Mouse (Mus musculus) adrenal gland, postnatal 4 days (tissue): ENCODE data around the gene March6. TPM values are rescaled to one million over a fixed set of nuclear protein-coding genes. Genes with fewer than 3 reads are reported as not detected.
A peak's percentile ranks its signal among the peaks of the same experiment; 100 is the strongest.

Experiments
- DNase-seq, 2 experiments: peaks; one replicate each; pipeline ENCODE4 v3.0.0; 2021 to 2022; ENCODE audit warnings: low spot score in 2 of 2, mixed read lengths in 2 of 2
- total RNA-seq, 2 experiments: library from RNA; stranded (reverse); gene quantifications; 2 replicates each; pipeline ENCODE4 v1.2.3; 2021

The March6 gene
- total RNA-seq, 2 experiments from 2014 or later, result 114 to 120 TPM

DNA sequence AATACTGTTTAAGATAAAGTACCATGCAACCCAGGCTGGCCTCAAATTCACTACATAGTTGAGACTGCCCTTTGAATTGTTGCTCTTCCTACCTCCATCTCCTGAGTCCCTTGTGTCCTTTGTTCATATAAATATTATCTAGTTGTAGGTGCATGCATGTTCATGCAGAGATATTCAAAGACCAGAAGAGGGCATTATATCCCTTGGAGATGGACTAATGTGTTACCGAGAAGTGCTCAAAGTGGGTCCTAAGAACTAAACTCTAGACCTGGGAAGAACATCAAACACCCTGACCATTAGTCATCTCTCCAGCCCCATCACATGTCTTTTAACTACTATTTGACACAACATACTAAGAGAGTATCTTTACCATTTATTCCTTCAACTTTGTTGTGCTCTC lies 13.7 kb downstream of the March6 start:
- DNase-seq, result no peak

DNA sequence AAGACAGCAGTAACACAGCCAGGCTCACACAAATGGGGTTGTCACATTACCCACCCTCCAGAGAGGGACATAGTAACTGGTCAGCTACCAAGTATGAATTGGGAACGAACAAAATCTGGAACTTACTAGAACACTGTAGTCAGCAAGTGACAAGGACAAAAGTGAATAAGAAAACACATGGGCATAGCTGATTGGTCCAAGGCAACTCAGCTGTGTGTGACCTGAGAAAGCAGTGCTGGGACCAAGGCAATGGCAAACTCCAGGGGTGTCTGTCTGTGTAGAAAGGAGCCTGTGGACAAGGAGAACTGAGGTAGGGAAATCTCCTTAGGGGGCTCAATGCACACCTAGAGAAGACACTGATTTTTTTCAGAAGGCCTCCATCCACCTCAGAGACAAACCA lies 19.1 kb downstream of the March6 start:
- DNase-seq, result no peak

DNA sequence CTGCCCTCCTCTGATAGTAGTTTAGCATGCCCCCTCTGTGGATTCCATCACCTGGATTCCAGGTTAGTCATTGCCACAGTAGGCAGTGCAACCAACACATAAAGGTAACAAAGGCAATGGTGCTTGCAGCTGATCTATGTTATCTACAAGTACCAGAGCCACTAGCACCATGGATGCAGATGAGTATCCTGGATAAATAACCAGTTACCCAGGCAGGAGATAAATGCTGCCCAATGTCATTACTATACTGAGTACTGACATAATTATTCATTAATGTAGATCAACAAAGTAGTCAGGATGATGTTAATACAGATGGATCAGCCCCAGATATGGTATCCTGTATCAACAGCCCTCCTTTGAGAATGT lies 19.5 kb downstream of the March6 start:
- DNase-seq, result no peak

DNA sequence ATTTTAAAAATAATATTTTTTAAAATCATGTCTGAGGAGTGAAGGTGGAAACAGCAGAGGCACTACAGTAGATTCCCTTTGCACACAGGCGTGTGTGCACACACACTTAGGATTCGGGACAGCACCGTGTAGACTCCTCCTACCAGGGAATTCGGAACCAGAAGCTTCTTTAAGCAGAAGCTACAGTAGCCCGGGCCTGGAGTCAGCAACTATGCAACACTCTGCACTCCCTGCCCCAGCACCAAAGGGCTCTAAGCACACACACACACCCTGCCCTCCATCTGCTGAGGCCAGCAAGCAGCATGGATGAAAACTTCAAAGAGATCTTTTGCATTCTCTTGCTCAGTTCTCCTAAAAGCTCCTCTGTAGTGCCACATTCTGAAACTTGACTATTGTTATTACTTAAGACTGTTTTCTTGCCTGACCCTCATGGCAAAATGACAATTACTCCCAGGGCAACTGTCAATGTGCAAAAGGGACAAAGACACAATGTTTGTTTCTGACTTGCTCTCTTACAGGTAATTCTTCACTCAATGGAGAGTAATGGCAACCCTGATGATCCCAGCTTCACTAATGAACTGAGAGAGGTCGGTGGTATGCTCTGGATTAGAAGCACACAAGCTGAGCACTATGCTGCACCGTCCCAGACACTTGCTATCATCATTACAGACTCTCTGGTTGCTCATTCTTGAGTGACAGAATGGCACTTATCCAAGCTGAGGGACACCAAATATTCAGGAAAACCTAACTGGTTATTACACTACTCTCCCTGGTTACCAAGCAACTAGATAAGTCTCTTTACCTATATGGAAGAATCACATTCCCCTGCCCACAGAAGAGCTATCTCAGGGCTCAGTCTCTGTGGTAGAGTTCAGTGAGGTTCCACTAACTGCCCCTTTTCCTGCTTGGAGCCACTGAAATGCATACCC lies 20.1 kb downstream of the March6 start:
- no peak for DNase-seq

DNA sequence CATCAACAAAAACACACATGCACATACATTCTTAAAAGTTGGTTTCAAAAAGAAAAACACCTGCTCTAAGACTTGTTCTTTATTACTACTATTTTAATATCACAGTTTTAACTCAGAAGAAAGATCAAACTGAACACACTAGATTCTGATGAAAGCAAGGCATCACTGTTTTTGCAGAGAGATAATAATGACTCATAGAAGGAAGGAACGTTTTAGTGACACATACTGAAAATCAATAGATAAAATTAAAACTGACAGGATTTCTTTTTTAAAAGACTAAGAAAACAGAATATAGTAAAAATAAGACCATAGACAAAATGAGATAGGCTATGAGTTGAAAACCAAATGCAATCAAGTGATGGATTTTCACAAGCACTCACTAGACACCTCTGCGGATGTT lies 25.8 kb downstream of the March6 start:
- DNase-seq, result no peak

DNA sequence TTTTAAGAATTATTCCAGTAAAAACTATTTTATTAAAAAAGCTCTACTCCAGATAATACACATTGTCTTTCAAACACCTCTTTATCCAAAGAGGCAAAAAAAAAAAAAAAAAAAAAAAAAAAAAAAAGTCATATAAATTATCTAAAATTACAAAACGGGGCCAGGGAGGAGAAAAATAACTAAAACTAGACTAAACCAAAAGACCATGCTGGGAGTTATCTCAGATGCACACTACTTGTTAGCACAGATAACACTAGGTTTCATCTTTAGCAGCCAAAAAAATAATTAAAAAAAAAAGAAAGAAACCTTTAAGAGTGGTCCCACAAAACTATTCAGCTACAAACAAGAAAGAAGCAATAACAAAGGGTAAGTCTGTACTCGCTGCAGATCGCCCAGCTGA lies 27.4 kb downstream of the March6 start:
- DNase-seq, result no peak

DNA sequence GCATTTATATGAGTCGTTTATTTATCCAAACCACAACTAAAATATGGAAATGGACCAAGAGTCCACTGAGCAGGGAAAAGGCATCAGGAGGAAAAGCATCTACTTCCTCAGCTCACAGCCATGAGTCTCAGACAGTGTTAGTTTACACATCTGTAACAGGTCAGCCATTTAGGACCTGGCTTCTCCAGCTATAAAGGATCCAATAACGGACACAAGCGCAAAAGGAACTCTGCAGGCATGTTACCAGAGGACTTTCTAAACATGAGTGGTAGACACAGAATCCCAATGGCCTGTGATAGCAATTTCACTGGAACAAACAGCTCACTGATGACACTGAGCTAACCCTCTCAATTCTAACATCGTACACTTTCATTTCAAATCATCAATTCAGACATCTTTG lies 27.9 kb downstream of the March6 start:
- no peak for DNase-seq

DNA sequence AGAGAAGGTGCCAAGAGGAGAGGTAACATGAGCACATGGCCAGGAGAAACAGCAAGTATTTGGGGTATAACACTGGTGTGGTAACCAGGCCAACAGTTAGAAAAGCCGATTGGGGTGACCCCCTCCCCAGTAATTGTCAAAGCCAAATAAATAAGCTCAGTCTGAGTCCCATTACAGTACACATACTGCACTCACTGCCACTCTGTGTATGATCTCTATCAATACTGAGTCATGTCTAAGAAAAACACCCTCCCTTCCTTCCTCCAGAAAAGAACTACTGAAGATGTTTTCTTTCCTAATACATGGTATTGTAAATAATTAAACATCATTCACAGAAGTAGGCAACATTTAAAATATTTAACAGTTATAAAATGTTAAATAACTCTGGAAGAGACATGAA lies 28.5 kb downstream of the March6 start:
- no peak for DNase-seq

DNA sequence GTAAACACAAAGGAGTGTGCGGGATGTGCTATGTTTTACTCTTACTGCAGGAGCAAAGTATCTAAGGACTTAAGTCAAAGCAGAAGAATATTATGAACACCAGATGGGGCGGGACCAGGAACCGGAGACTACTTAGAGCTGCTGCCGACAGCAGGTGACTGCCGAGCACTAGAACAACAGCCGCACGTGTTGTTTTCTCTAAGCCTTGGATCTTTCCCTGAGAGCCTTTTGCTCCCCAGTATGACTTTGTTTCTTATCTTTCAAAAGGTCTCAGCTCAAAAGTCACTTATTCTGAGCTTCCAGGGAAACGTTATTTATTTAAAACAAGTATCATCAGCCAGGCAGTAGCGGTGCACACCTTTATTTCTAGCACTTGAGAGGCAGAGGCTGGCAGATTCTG lies 36.0 kb downstream of the March6 start:
- no peak for DNase-seq

DNA sequence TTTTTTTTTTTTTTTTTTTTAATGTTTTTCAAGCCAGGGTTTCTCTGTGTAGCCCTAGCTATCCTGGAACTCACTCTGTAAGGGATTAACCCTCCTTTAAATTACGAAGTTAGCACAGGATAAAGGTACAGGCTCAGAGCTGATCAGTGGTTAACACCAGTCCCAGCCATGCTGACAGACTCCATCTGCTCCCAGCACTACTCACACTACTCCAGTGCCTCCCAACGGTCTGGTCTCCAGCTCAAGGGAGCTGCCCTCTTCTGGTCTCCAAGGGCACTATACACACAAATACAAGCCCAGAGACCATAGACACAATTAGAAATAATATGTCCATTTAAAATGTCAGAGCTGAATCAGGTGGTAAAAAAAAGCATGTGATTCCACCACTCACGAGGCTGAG lies 36.5 kb downstream of the March6 start:
- no peak for DNase-seq

DNA sequence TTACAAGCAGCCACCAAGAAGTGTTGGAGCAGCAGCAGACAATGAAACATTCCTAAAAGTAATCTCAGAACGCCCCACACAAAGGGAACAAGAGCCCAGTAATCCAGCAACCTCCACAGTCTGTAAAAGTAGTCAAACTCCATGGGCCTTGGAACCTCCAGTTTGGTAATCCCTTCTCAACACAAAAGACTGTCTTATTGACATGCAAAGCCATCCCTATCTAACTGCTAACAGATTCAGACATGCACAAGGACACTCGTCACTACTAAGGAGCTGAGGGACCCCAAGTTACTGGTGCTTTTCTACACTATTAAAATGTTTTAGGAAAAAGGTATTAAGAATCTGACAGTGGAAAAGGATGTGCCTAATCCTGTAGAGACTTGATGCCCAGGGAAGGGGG lies 43.4 kb downstream of the March6 start:
- no peak for DNase-seq

DNA sequence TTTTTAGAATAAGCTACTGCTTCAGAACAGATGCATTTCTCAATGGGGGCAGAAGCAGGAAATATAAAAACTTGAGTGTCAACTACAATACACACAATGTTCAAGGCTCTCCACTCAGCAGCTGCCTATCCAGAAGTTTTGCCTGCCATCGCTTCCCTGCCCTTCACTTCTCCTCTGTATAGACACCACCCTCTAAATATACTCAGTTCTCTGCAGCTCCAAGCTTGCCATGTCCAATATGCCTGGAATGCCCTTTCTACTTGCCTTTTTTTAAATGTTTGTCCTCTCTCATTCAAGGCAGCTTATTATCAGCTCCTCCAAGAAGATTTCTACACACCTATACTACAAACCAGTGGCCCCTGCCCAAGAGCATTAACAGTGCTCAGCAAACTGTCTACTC lies 54.2 kb downstream of the March6 start:
- no peak for DNase-seq

DNA sequence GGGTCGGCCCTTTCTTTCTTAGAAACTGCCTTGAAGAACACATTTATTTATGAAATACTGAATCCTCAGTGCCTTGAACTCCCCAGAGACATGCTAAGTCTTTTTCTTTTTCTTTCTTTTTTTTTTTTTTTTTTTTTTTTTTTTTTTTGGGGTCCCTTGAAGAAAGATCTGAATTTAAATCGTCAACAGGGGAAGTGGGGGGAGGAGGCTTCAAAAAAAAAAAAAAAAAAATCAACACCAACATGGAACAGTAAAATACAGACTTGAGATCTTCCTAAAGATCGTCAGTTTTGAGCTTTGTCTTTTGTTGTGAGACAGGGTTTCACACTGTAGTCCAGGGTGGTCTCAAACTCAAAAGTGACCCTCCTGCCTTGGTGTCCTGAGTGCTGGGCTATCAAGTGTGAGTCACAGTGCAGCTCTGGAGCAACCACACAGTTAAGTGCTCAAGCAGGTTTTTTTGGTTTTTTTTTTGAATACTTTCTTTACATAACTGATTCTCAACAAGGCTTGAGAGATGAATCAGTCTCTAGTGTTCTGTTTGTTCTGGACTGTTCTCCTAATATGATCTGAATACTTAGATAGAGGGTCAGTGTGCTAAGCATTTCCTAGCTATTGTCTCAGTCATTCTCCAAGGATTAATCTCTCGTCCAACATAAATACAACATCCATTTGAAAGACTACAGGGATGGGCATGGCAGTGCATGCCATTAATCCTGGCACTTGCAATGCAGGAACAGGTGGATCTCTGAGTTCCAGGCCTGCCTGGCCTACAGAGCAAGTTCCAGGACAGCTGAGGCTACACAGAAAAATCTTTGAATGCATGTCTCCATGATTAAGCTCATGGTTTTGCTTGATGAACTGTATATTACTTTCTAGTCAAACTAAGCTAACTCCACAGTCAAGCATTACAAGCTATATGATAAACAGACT lies 57.9 kb downstream of the March6 start:
- no peak for DNase-seq

DNA sequence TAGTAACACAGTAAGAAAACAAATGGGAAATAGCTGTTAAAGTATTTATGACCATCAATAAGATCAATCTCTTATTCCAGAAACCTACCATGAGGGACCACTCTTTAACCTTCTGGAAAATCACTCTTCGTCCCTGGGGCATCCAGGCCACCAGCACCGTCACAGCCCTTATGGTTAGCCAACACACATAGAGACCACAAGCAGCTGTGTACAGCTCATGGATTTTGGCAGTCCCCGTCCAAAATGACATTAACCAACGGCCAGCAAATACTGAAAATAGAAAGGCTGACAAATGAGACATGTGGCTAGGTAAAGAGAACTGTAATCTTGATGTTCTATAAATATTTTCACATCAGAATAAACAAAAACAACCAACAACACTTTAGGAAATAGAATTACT lies 59.3 kb downstream of the March6 start:
- no peak for DNase-seq

DNA sequence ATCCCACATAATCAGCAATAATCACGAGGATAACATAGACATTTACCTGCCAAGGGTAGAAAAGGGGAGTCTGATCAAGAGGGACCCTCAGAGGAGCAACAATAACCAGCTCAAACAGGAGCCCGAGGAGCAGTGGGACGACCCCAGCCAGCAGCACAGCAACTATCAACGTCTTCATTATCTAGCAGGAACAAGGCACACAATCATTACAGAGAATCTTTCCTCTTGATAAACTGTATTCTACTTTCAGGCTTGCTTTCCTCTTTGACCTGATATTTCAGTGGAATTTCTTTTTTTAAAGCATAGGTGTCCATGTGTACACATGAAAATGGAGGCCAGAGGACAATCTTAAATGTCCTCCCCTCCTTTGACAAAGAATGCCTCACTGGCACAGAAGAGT lies 61.4 kb downstream of the March6 start:
- DNase-seq, result no peak

DNA sequence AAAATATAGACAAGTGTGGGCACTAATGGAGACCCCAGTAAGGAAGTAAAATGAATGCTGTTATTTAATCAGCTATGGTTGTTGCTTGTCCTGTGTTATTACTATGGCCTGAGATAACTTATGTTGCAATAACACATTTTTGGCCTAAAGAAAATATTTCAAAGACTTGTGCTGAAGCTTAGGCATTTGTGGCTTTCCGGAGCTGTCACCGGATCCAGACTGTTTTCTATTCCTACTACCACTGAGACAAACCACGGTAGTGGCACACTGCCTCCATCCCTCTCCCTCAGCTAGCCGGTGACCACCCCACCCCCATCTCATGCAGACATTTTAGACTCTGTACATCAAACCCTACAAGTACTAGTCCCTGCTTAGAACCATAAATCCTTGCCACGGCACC lies 62.0 kb downstream of the March6 start:
- DNase-seq, result no peak

DNA sequence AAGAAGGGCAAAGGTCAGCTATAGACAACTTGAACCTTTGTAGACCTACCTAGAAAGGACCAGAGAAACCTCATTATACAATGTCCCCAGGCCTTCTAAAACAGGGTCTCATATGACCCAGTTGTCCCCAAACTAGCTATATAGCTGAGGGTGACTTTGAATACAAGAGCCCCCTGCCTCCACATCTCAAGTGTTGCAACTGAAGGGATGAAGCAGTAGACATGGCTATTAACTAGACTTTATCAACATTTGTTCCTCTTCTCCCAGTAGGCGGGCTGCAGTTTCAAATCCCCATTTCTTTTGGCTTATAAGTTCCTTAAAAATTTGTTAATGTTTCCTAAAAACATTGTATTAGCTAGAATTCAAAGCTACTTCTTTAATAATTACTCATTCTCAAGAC lies 64.1 kb downstream of the March6 start:
- no peak for DNase-seq

DNA sequence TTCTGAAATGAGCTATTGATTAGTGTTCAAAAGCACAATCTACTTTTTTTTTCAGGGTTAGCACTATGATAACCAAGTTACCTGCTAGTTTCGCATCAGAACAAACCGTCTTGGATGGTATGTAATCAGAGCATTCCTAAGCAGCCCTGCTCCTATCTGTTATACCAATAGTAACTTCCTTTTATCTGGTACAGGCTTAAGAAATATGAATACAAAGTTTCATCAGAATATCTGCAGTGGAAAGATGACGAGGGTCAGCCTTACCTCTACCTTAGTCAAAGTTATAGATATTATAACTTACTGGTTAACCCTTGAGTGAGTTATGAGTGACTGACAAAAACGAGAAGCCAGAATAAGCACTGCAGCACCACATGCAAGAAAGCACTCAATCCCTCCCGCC lies 64.6 kb downstream of the March6 start:
- DNase-seq, result no peak

DNA sequence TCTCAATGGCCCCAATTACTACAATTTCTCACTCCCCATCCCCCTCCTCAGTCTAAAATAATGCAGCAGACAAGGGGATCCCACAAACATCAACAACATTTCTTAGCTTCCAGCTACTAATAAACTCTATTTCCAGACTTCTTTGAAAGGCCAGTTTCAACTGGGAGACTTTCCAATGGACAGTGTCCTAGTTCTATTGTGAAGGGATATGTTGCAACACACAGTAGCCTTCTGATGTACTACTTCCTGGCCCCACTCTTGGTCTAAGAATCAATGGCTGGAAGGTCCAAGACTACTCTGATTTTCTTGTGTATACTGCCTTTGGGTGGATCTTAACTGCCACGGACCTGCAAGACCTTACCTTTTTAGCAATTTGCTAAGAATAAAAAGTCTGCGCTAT lies 65.0 kb downstream of the March6 start:
- DNase-seq, result no peak

DNA sequence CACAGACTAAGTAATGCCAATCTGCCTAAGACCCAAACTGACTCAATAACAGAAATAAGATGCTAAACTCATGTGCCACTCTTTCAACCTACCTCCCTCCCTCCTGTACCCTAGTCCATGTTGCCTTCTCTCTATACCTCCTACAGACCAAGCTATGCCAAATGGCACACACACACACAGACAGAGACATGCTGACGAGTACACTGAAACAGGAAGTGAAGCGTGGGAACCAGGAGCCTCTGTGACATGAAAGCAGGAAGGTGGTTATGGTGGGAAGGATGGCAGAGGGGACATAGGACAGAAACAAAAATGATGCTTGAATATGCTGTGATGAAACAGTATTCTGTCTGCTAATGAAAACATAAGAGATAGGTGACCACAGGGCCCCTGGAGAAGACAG lies 70.3 kb downstream of the March6 start:
- no peak for DNase-seq

DNA sequence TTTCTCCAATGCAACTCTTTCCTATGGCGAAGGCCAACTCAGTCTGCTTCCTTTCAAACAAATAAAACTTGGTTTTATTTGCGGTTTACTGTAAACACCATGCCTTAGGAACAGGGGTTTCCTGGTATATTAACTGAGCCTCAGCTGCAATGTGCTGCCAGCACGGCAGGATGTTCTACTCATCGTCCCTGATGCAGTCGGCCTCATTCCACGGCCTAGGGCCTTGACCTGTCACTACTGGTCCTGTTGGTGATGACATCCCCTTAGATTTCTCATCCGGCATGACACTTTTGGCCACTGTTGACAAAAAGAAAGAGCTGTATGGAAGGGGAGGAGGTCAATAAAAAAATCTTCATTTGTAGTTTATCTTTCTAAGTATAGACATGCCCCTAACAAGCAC lies 72.8 kb downstream of the March6 start:
- DNase-seq, result peak in 1 of 2 experiments; percentile 18

DNA sequence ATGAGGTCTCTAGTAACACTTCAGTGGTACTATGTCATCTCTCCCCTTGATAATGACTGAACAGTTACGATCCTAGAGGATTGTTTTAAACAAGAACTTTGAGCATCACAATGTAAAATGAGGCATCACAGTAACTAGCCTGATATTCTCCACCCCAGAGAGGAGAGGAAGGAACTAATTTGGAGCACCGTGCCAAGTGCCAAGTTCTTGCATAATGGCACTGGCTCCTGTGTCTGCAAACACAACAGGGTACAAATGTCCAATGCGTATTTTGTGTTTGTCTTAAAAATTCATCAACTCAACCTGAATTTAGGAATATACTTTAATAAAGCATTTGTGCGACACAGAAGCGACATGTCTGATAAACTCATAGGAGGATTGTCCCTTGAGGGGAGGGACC lies 74.5 kb downstream of the March6 start:
- no peak for DNase-seq
